Mouse (Mus musculus) adrenal gland, postnatal 25 days (tissue): ENCODE data around the gene Gm10134. TPM values are rescaled to one million over a fixed set of nuclear protein-coding genes. Genes with fewer than 3 reads are reported as not detected.
A peak's percentile ranks its signal among the peaks of the same experiment; 100 is the strongest.
"Not testable (repeated sequence)": the region's sequence is repeated elsewhere in the genome, so short reads cannot be mapped to it uniquely, and the experiment has no call there.

Experiments
- DNase-seq: peaks from one replicate; pipeline ENCODE4 v3.0.0; 2021; ENCODE audit warnings: mixed read lengths
- long read RNA-seq: library from polyadenylated mRNA; stranded (forward); transcript quantifications from one replicate; pipeline ENCODE4 v2.0.0, GENCODE M21; 2021
- total RNA-seq: library from RNA; stranded (reverse); gene quantifications from 2 replicates; pipeline ENCODE4 v1.2.3, GENCODE M21; 2021

The Gm10134 gene
- 3.4 TPM in 1 of 2 replicates, not detected in the other for total RNA-seq
- long read RNA-seq: 0 reads

GRCm38 (mm10) chr2:28505795-28506194 lies at the start of gene Gm10134:
Gm10134 (plus strand) TSS chr2:28506095.
- no peak for DNase-seq

GRCm38 (mm10) chr2:28456616-28457015 lies 49.3 kb upstream of the Gm10134 start:
- DNase-seq: no peak

- DNase-seq: peak; percentile 55
Measured at GRCm38 (mm10) chr2:28463919-28464318, 42.0 kb upstream of the Gm10134 start.

- no peak for DNase-seq
Measured at GRCm38 (mm10) chr2:28464919-28465318, 41.0 kb upstream of the Gm10134 start.

GRCm38 (mm10) chr2:28465836-28466518 lies 39.9 kb upstream of the Gm10134 start, which contains the start of gene 1700007K13Rik:
1700007K13Rik (minus strand) TSS chr2:28466332.
- peak; percentile 69 for DNase-seq

- peak; percentile 90 for DNase-seq
Measured at GRCm38 (mm10) chr2:28467860-28468485, 37.9 kb upstream of the Gm10134 start, which contains the start of gene Mrps2. Mrps2 (plus strand) TSS chr2:28468066.

GRCm38 (mm10) chr2:28468486-28469225 lies 37.2 kb upstream of the Gm10134 start:
- DNase-seq: no peak

- no peak for DNase-seq
Measured at GRCm38 (mm10) chr2:28469461-28469860, 36.4 kb upstream of the Gm10134 start.

GRCm38 (mm10) chr2:28470591-28470990 lies 35.3 kb upstream of the Gm10134 start:
- no peak for DNase-seq

- not testable (repeated sequence) for DNase-seq
Measured at GRCm38 (mm10) chr2:28472011-28472410, 33.9 kb upstream of the Gm10134 start.

- DNase-seq: not testable (repeated sequence)
Measured at GRCm38 (mm10) chr2:28477993-28478392, 27.9 kb upstream of the Gm10134 start.

GRCm38 (mm10) chr2:28479208-28480204 lies 26.4 kb upstream of the Gm10134 start:
- DNase-seq: no peak

- DNase-seq: no peak
Measured at GRCm38 (mm10) chr2:28483861-28484260, 22.0 kb upstream of the Gm10134 start.

- peak; percentile 30 for DNase-seq
Measured at GRCm38 (mm10) chr2:28494521-28494920, 11.4 kb upstream of the Gm10134 start.

- no peak for DNase-seq
Measured at GRCm38 (mm10) chr2:28495207-28495756, 10.6 kb upstream of the Gm10134 start.

- no peak for DNase-seq
Measured at GRCm38 (mm10) chr2:28495801-28496595, 9.9 kb upstream of the Gm10134 start.

GRCm38 (mm10) chr2:28496671-28497070 lies 9.2 kb upstream of the Gm10134 start, which contains the start of gene Gbgt1:
Gbgt1 (plus strand) TSS chr2:28496891.
- DNase-seq: no peak

GRCm38 (mm10) chr2:28497561-28497960 lies 8.3 kb upstream of the Gm10134 start:
- no peak for DNase-seq

GRCm38 (mm10) chr2:28498431-28498830 lies 7.5 kb upstream of the Gm10134 start:
- no peak for DNase-seq

GRCm38 (mm10) chr2:28502987-28503386 lies 2.9 kb upstream of the Gm10134 start:
- no peak for DNase-seq
